Mouse (Mus musculus) megakaryocyte progenitor cell, adult 5-6 weeks (primary cell): ENCODE data around the gene Syndig1. TPM values are rescaled to one million over a fixed set of nuclear protein-coding genes. Genes with fewer than 3 reads are reported as not detected.

ENCODE experiments used
- ATAC-seq: replicated peaks from 2 replicates; pipeline ENCODE4 v1.8.0; 2016; ENCODE audit warnings: mild to moderate bottlenecking, moderate TSS enrichment, inconsistent platforms; ENCODE audit not compliant: poor library complexity
- total RNA-seq, 2 experiments: library from RNA; stranded (forward) in 1 of 2; stranded (reverse) in 1 of 2; fragments of 157-497, 149-512 nt in 1 of 2; fragments of 200-1000 nt in 1 of 2; gene quantifications; 2 replicates each; pipeline versions ENCODE4 v1.2.3 to v1.2.4; 2015 to 2017

The Syndig1 gene
- total RNA-seq, 2 experiments from 2014 or later, result not detected

- no peak for ATAC-seq
These were observed 142.0 kb downstream of the Syndig1 start for GRCm38 (mm10) chr2:149971014-149971413.

DNA sequence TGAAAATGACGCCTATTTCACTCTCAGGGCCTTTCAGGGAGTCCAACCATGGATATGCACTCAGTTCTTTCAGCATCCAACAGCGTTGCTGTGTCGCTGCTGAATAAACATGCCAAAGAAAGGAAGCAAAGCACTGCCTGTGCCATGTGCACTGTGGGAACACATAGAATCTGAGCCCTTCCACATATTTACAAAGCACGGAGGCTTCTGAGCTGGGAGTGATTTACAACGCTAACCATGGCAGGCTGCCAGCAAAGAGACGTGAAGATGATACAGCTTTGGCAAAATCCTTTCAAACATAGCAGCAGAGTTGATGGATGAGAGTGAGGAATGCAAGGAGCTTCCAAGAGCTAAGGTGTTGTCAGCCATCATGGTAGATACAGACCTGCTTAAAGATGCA is 144.6 kb downstream of the Syndig1 start:
- ATAC-seq, result no peak

- no peak for ATAC-seq
These were observed 151.4 kb downstream of the Syndig1 start for GRCm38 (mm10) chr2:149980419-149980818.

- no peak for ATAC-seq
These were observed 153.5 kb downstream of the Syndig1 start for GRCm38 (mm10) chr2:149982466-149982865.

GRCm38 (mm10) chr2:149983107-149983506 is 154.1 kb downstream of the Syndig1 start:
- no peak for ATAC-seq

- no peak for ATAC-seq
These were observed 158.6 kb downstream of the Syndig1 start for GRCm38 (mm10) chr2:149987610-149988009.

DNA sequence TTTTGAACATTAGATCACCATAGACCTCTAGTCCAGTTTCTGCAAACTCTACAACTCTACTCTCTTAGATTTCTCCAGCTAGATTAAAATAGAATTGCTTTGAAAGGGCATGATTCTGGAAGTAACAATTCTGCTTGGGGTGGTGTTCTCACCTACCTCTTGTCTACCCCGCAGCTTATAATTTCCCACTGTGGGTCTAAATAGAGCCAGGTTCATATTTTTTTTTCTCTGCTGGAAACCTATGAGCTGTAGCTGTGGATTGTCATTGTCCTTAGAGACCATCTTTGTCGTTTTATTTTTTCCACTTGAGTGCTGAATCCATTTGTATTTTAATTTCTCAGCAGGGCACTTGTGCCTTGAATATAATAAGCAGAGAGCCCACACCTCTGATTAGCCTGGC is 162.5 kb downstream of the Syndig1 start:
- no peak for ATAC-seq

- no peak for ATAC-seq
These were observed 163.9 kb downstream of the Syndig1 start for GRCm38 (mm10) chr2:149992921-149993320.

DNA sequence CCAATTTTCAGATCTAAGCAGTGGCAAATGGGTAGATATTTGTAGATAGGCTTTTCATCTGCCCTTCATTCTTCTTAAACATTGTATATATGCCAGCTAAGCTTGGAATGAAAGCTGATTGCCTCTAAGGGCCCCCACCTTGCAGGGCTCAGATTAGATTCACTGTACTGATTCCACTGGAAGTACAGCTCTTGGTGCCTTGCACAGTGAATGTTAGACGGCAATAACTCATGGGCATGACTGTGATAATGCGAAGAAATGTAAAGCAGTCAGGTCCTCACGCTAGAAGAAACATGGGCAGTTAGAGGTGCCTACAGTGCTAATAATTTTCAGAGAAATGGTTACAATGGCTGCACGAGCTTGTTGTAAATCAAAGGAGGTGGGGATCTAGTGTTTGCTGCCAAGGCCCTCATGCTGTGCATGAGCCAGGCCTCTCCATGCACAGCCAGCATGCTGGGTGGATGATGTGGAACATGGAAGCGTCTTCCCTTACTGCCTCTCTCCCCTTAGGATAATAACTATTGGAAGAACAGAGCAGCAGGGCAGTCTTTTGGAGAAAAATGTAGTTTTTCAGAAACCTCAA is 167.5 kb downstream of the Syndig1 start:
- no peak for ATAC-seq

GRCm38 (mm10) chr2:149997657-149998056 is 168.6 kb downstream of the Syndig1 start:
- no peak for ATAC-seq

DNA sequence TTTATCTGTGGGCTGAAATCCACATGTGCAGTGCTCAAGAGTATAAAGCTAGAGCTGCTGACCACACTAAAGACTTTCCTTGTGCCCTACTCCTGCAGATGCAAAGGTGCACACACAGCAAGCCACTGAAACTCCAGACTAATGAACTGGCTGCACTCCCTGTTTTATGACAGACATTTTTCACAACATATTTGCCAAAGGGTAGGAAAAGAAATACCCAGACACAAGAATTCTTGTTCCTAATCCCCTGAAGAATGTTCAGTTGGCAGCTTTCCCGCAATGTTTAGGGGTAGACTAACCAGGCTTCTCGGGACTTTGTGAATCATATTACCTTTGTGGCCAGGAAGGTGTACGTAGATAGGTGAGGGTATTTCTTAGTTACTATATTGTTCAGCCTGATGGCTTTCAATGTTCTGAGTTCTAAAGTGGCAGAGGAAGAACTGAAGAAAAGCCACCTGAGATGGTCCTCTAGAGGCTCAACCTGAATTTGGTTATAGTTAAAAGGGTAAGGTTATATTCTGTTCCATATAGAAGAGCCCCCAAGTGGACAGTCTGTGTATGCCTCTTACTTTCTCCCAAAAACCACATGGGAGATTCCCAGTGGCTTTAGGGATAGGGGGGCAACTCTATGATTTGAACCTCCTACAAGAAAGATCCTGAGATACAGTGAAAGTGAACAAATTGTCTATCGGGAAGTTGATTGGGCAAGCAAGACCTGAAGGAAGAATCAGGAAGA is 169.5 kb downstream of the Syndig1 start:
- no peak for ATAC-seq

DNA sequence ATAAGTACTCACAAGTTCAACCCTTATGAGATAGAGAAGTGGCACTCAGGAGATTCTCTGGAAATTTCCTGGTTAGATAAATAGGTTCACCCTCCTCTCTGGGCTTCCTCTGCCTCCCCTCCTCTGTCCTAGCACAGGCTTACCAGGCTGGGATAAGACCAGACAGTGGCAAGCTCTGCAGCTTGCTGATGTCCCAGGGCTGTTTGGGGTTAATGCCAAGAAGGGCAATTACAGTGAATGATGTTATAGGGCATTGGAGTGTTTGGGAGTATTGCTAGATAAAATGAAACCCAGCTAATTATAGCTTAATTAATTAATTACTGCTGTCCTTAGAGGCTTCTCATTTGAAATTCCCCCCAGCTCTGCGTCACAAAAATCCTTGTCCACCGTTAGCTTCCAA is 171.6 kb downstream of the Syndig1 start:
- ATAC-seq, result no peak

DNA sequence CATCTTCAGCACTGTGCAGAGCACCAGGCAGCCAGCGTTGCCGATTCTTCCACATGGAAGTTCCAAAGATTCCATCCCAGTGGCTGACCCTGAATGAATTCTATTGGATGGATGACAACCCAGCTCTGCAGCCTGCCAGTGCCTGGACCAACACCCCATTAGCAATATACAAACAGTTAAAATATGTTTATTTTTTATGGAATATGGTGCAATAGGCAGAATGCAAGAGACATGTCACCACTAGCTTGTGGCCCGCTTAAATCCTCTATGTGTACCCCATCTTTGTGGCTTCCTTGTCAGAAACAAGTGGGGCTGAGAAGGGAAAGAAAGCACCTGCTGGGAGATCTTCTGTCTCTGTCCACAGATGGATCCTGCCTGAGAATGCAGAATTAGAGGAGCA is 174.5 kb downstream of the Syndig1 start:
- no peak for ATAC-seq

GRCm38 (mm10) chr2:150012787-150013346 is 183.9 kb downstream of the Syndig1 start:
- ATAC-seq, result no peak

DNA sequence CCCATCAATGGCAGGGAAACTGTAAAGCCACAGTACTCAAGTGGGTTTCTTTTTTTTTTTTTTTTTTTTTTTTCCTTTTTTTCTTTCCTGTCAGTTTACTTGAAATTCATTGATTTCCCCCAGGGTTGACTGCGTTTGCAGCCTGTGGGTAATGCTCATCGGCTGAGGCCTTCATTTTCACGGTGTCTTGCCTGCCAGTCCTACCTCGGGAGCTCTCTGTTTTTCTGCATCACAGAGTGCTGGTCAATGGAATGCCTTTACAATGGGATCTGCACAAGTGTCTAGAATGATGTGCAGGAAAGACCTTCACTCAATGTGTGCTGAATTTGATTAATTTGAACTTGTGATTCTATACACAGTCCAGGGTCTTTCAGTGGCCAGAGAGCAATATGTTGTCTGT is 184.8 kb downstream of the Syndig1 start:
- no peak for ATAC-seq

DNA sequence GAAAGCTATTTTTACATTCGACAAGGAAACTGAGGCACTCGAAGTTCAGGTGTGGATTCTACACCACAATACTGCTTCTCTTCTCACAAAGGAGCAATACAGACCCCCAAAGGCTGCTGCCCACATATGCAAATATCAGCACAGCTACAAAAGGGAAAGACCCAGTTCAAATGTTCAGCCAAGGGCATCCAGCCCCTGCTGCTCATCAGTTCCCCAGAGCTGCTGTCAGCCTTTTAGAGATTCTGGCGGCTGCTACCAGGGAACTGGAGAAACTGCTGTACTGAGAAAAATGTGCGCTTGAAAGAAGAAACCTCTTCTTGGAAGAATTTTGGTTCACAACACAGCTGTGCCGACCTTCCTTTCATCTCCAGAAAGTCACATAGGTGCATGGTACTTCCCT is 187.3 kb downstream of the Syndig1 start:
- ATAC-seq, result no peak

GRCm38 (mm10) chr2:150020706-150021105 is 191.7 kb downstream of the Syndig1 start:
- no peak for ATAC-seq

DNA sequence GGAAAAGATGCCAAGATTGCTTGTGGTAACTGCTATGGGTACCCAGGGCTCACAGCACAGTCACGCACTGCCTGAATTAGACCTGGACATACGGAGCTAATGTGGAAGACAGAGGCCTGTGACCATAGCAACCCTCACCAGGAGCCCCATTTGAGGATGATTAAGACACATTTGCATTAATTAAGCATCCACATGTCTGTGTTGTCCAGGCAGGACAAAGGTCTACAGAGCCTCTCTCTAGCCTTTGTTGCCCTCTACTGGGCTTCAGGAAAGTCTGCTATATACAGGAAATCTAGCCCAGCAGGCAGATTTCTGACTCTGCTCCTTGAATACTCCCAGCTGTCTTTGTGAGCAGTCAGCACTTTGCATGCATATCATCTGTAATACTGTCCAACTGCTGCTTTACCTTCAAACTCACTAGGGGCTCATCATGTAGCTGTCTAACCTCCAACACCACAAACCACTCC is 194.9 kb downstream of the Syndig1 start:
- no peak for ATAC-seq

DNA sequence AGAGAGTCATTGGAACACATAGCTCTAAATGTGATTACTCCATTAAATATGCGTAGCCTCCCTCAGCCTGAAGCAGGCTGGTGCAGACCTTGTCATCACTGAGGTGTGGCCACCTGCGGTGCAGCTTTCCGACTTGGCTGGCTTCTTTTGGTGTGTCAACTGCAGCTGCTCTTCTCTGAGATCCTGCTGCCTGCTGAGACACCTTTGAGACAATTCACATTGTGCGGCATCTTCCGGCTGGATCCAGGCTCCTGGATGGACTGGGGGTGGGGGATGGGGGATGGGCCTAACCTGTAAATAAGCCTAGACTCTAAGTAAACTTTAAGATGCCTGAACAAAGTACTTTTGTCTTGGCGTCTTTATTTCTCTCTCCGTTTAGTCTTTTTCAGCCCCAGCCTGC is 214.5 kb downstream of the Syndig1 start:
- no peak for ATAC-seq
